Mouse (Mus musculus): ENCODE data around the gene B4galt4. TPM values are rescaled to one million over a fixed set of nuclear protein-coding genes. Genes with fewer than 3 reads are reported as not detected.

Gene B4galt4
- 30.6 and 34.4 TPM in 2 replicates for polyA plus RNA-seq (2014; fragmentation: Nextera tagmentation; extraction: Ambion mirVana)

GRCm38 (mm10) chr16:38742113-38742658, at the start of gene B4galt4:
Gene B4galt4, plus strand, starts transcription at chr16:38742264.
- peak; percentile 95 for ATAC-seq (replicated peaks; ENCODE audit: low FRiP score, low TSS enrichment, low read depth)
- Histone ChIP-seq H3K27ac (ENCODE audit: low read depth) (peak within 1 kb of the TSS; percentile 82), H3K9me3 (ENCODE audit: control insufficient read depth, low read length) (no peaks in the 10 kb centered on the region), H3K4me2 (ENCODE audit: low read length) (peak within 1 kb of the TSS; percentile 58), H3K27me3 (replicated peaks; ENCODE audit: control insufficient read depth, insufficient read depth, low read length) (no peaks in the 10 kb centered on the region), H3K4me3 (ENCODE audit: low read depth, low read length) (peak within 1 kb of the TSS; percentile 74), H3K36me3 (ENCODE audit: control insufficient read depth, insufficient read depth, low read length) (0 out of 2 replicates have a peak, but pooled peaks cover 4% of the 10 kb centered on the region), H3K9ac (ENCODE audit: low read length) (peak within 1 kb of the TSS; percentile 71), H3K4me1 (replicated peaks; ENCODE audit: control insufficient read depth, insufficient read depth, low read length) (no peaks in the 10 kb centered on the region; the same call in 1 of the 2 replicates)
- WGBS: 0% methylated on average over 55 of the region's 69 CpGs
- DNase-seq (ENCODE audit: low spot score): peak; percentile 90

- Histone ChIP-seq H3K9ac (ENCODE audit: low read length) (no peak overlapping the region), H3K9me3 (ENCODE audit: control insufficient read depth, low read length) (no peaks in the 10 kb centered on the region), H3K27me3 (replicated peaks; ENCODE audit: control insufficient read depth, insufficient read depth, low read length) (no peaks in the 10 kb centered on the region), H3K4me1 (replicated peaks; ENCODE audit: control insufficient read depth, insufficient read depth, low read length) (peaks cover 6% of the 10 kb centered on the region; the same call in 1 of the 2 replicates), H3K27ac (ENCODE audit: low read depth) (no peak overlapping the region), H3K36me3 (ENCODE audit: control insufficient read depth, insufficient read depth, low read length) (no peaks in the 10 kb centered on the region), H3K4me2 (ENCODE audit: low read length) (no peak overlapping the region), H3K4me3 (ENCODE audit: low read depth, low read length) (no peak overlapping the region)
- DNase-seq (ENCODE audit: low spot score) (no peak), ATAC-seq (replicated peaks; ENCODE audit: low FRiP score, low TSS enrichment, low read depth) (no peak)
- 85% methylated on average over 6 of the region's 6 CpGs for WGBS
Measured at GRCm38 (mm10) chr16:38694906-38695540, 47.0 kb upstream of the B4galt4 start.

- ATAC-seq (replicated peaks; ENCODE audit: low FRiP score, low TSS enrichment, low read depth) (no peak), DNase-seq (ENCODE audit: low spot score) (no peak)
- Histone ChIP-seq H3K4me2 (ENCODE audit: low read length) (no peak overlapping the region), H3K9ac (ENCODE audit: low read length) (no peak overlapping the region), H3K9me3 (ENCODE audit: control insufficient read depth, low read length) (no peaks in the 10 kb centered on the region), H3K4me3 (ENCODE audit: low read depth, low read length) (no peak overlapping the region), H3K27me3 (replicated peaks; ENCODE audit: control insufficient read depth, insufficient read depth, low read length) (no peaks in the 10 kb centered on the region), H3K27ac (ENCODE audit: low read depth) (no peak overlapping the region), H3K4me1 (replicated peaks; ENCODE audit: control insufficient read depth, insufficient read depth, low read length) (0 out of 2 replicates have a peak, but pooled peaks cover under 1% of the 10 kb centered on the region), H3K36me3 (ENCODE audit: control insufficient read depth, insufficient read depth, low read length) (no peaks in the 10 kb centered on the region)
- WGBS: 81% methylated on average over 5 of the region's 5 CpGs
Measured at GRCm38 (mm10) chr16:38695557-38695956, 46.5 kb upstream of the B4galt4 start.

GRCm38 (mm10) chr16:38697611-38698010, 44.5 kb upstream of the B4galt4 start:
- no peaks in the 10 kb centered on the region for H3K27me3 ChIP-seq (replicated peaks; ENCODE audit: control insufficient read depth, insufficient read depth, low read length)
- no peak overlapping the region for H3K27ac ChIP-seq (ENCODE audit: low read depth)
- no peak overlapping the region for H3K4me3 ChIP-seq (ENCODE audit: low read depth, low read length)
- no peaks in the 10 kb centered on the region for H3K4me1 ChIP-seq (replicated peaks; ENCODE audit: control insufficient read depth, insufficient read depth, low read length)
- no peak overlapping the region for H3K9ac ChIP-seq (ENCODE audit: low read length)
- H3K4me2 ChIP-seq (ENCODE audit: low read length): no peak overlapping the region
- no peak for DNase-seq (ENCODE audit: low spot score)
- WGBS: 85% methylated on average over 5 of the region's 5 CpGs
- ATAC-seq (replicated peaks; ENCODE audit: low FRiP score, low TSS enrichment, low read depth): no peak
- no peaks in the 10 kb centered on the region for H3K36me3 ChIP-seq (ENCODE audit: control insufficient read depth, insufficient read depth, low read length)
- no peaks in the 10 kb centered on the region for H3K9me3 ChIP-seq (ENCODE audit: control insufficient read depth, low read length)

GRCm38 (mm10) chr16:38700392-38701162, 41.5 kb upstream of the B4galt4 start:
- ATAC-seq (replicated peaks; ENCODE audit: low FRiP score, low TSS enrichment, low read depth) (no peak), DNase-seq (ENCODE audit: low spot score) (peak; percentile 45)
- no peak overlapping the region for H3K4me2 ChIP-seq (ENCODE audit: low read length)
- H3K27ac ChIP-seq (ENCODE audit: low read depth): no peak overlapping the region
- no peak overlapping the region for H3K4me3 ChIP-seq (ENCODE audit: low read depth, low read length)
- WGBS: 77% methylated on average over 16 of the region's 16 CpGs
- no peaks in the 10 kb centered on the region for H3K27me3 ChIP-seq (replicated peaks; ENCODE audit: control insufficient read depth, insufficient read depth, low read length)
- 0 out of 2 replicates have a peak, but pooled peaks cover 2% of the 10 kb centered on the region for H3K4me1 ChIP-seq (replicated peaks; ENCODE audit: control insufficient read depth, insufficient read depth, low read length)
- no peak overlapping the region for H3K9ac ChIP-seq (ENCODE audit: low read length)
- no peaks in the 10 kb centered on the region for H3K36me3 ChIP-seq (ENCODE audit: control insufficient read depth, insufficient read depth, low read length)
- H3K9me3 ChIP-seq (ENCODE audit: control insufficient read depth, low read length): no peaks in the 10 kb centered on the region

- H3K27ac ChIP-seq (ENCODE audit: low read depth): peak overlapping the region; percentile 0; the same call in 1 of the 2 replicates
- DNase-seq (ENCODE audit: low spot score) (peak; percentile 50), ATAC-seq (replicated peaks; ENCODE audit: low FRiP score, low TSS enrichment, low read depth) (no peak)
- 0 out of 2 replicates have a peak, but pooled peaks cover 2% of the 10 kb centered on the region for H3K4me1 ChIP-seq (replicated peaks; ENCODE audit: control insufficient read depth, insufficient read depth, low read length)
- no peaks in the 10 kb centered on the region for H3K9me3 ChIP-seq (ENCODE audit: control insufficient read depth, low read length)
- H3K27me3 ChIP-seq (replicated peaks; ENCODE audit: control insufficient read depth, insufficient read depth, low read length): no peaks in the 10 kb centered on the region
- H3K36me3 ChIP-seq (ENCODE audit: control insufficient read depth, insufficient read depth, low read length): no peaks in the 10 kb centered on the region
- H3K4me2 ChIP-seq (ENCODE audit: low read length): peak overlapping the region; percentile 11; the same call in 1 of the 2 replicates
- no peak overlapping the region for H3K9ac ChIP-seq (ENCODE audit: low read length)
- no peak overlapping the region for H3K4me3 ChIP-seq (ENCODE audit: low read depth, low read length)
- 50% methylated on average over 9 of the region's 9 CpGs for WGBS
Measured at GRCm38 (mm10) chr16:38701492-38702185, 40.4 kb upstream of the B4galt4 start.

GRCm38 (mm10) chr16:38702316-38702715, 39.7 kb upstream of the B4galt4 start:
- Histone ChIP-seq H3K4me1 (replicated peaks; ENCODE audit: control insufficient read depth, insufficient read depth, low read length) (0 out of 2 replicates have a peak, but pooled peaks cover 2% of the 10 kb centered on the region), H3K4me2 (ENCODE audit: low read length) (no peak overlapping the region), H3K4me3 (ENCODE audit: low read depth, low read length) (no peak overlapping the region), H3K27ac (ENCODE audit: low read depth) (no peak overlapping the region), H3K27me3 (replicated peaks; ENCODE audit: control insufficient read depth, insufficient read depth, low read length) (no peaks in the 10 kb centered on the region), H3K9ac (ENCODE audit: low read length) (no peak overlapping the region), H3K36me3 (ENCODE audit: control insufficient read depth, insufficient read depth, low read length) (no peaks in the 10 kb centered on the region), H3K9me3 (ENCODE audit: control insufficient read depth, low read length) (no peaks in the 10 kb centered on the region)
- ATAC-seq (replicated peaks; ENCODE audit: low FRiP score, low TSS enrichment, low read depth) (no peak), DNase-seq (ENCODE audit: low spot score) (no peak)
- 75% methylated on average over 3 of the region's 3 CpGs for WGBS

GRCm38 (mm10) chr16:38703501-38703900, 38.6 kb upstream of the B4galt4 start:
- DNase-seq (ENCODE audit: low spot score): peak; percentile 36
- Histone ChIP-seq H3K9me3 (ENCODE audit: control insufficient read depth, low read length) (no peaks in the 10 kb centered on the region), H3K4me2 (ENCODE audit: low read length) (no peak overlapping the region), H3K27ac (ENCODE audit: low read depth) (no peak overlapping the region), H3K27me3 (replicated peaks; ENCODE audit: control insufficient read depth, insufficient read depth, low read length) (no peaks in the 10 kb centered on the region), H3K36me3 (ENCODE audit: control insufficient read depth, insufficient read depth, low read length) (no peaks in the 10 kb centered on the region), H3K9ac (ENCODE audit: low read length) (no peak overlapping the region), H3K4me1 (replicated peaks; ENCODE audit: control insufficient read depth, insufficient read depth, low read length) (0 out of 2 replicates have a peak, but pooled peaks cover 2% of the 10 kb centered on the region), H3K4me3 (ENCODE audit: low read depth, low read length) (no peak overlapping the region)
- WGBS: 40% methylated on average over 6 of the region's 6 CpGs
- ATAC-seq (replicated peaks; ENCODE audit: low FRiP score, low TSS enrichment, low read depth): no peak

All from intestine, embryonic 14.5 days (tissue).